Mouse (Mus musculus) MEL (cell line): ENCODE data around the gene Slc24a4.

Source experiments
- BHLHE40 ChIP-seq: IDR thresholded peaks from 2 replicates; pipeline ENCODE4 v1.6.1; 2012; ENCODE audit warnings: low read depth, mild to moderate bottlenecking, inconsistent platforms, low read length, improper control_type of control experiment, borderline replicate concordance
- CTCF ChIP-seq, 3 experiments: IDR thresholded peaks in 2 of 3; conservative IDR thresholded peaks in 1 of 3; 2 replicates each; pipeline ENCODE4 v1.5.1; 2011 to 2012; ENCODE audit warnings: low read length in 3 of 3, low read depth in 2 of 3, mild to moderate bottlenecking in 2 of 3, improper control_type of control experiment in 1 of 3, inconsistent platforms in 1 of 3, mixed read lengths in 1 of 3, moderate library complexity in 1 of 3; ENCODE audit not compliant: control insufficient read depth in 1 of 3, insufficient read depth in 1 of 3, poor library complexity in 1 of 3, severe bottlenecking in 1 of 3
- ELF1 ChIP-seq: IDR thresholded peaks from 2 replicates; pipeline ENCODE4 v1.6.1; 2014; ENCODE audit warnings: low read depth, mild to moderate bottlenecking, inconsistent platforms, low read length, improper control_type of control experiment, moderate library complexity
- GATA1 ChIP-seq: IDR thresholded peaks from 2 replicates; pipeline ENCODE4 v1.6.1; 2011; ENCODE audit warnings: low read depth, low read length, improper control_type of control experiment
- MYB ChIP-seq: IDR thresholded peaks from 2 replicates; pipeline ENCODE4 v1.6.1; 2011; ENCODE audit warnings: mild to moderate bottlenecking, low read depth, low read length, improper control_type of control experiment
- TBP ChIP-seq: IDR thresholded peaks from 2 replicates; pipeline ENCODE4 v1.8.0; 2011; ENCODE audit warnings: low read depth, low read length, improper control_type of control experiment
- ZKSCAN1 ChIP-seq: IDR thresholded peaks from 2 replicates; pipeline ENCODE4 v1.6.1; 2012; ENCODE audit warnings: low read depth, mild to moderate bottlenecking, inconsistent platforms, low read length, improper control_type of control experiment, moderate library complexity

DNA sequence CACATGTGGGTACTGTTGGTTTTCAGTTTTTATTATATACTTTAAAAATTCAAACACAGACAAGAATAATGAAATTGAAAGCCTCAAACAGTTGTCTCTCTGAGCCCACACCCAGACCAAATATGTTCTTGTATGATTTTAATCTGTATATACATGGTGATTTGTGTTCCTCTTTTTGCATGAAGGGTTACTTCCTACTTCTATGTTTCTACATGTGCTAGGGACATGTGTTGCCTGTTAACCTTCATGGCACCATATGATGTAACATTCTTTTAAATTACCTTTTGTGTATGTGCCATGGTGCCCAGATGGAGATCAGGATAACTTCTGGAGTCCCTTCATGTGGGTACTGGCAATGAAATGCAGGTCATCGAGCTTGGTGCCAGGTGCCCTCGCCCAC, 162.1 kb downstream of the Slc24a4 start:
- TF ChIP-seq GATA1 = no peak
- TF ChIP-seq TBP = no peak
- TF ChIP-seq CTCF (IDR thresholded peaks at IDR 0.05 in 2 of 3, conservative IDR thresholded peaks at IDR 0.05 in 1 of 3; ENCODE audit: control insufficient read depth in 1 of 3, insufficient read depth in 1 of 3, low read depth in 2 of 3, low read length in 3 of 3, poor library complexity in 1 of 3, severe bottlenecking in 1 of 3) = no peak
- no peak for TF ChIP-seq ZKSCAN1
- TF ChIP-seq ELF1 = no peak
- TF ChIP-seq MYB = no peak
- no peak for TF ChIP-seq BHLHE40
